8 mouse cellular contexts compared by ENCODE assay signal in genomic region chr10:80262169-80262568, GRCm38 (mm10). TPM values are rescaled to one million over a fixed set of nuclear protein-coding genes. Genes with fewer than 3 reads are reported as not detected.
DNase-seq lines count a peak whose midpoint lies in the region; ATAC-seq and TF ChIP-seq lines count a peak whose summit lies in the region.

No protein-coding gene starts in this region.

- intact Hi-C loops in heart, adult 2 months (cut with DNase I): loop anchor here (10.0 kb wide), 1 partner anchor 277 kb away; the partner anchor contains the start of genes Cnn2 and Tmem259
- intact Hi-C loops in heart, postnatal 10 days (cut with DNase I): no loop called here

- peak overlapping the region; percentile 88 for H3K4me2 ChIP-seq in neural tube, embryonic 12.5 days (replicated peaks)
- H3K4me2 ChIP-seq in limb, embryonic 12.5 days: peak overlapping the region; percentile 94

- 66% methylated on average over 12 of the region's 12 CpGs for WGBS in heart, adult 2 months
- WGBS in neural tube, embryonic 12.5 days: 79% methylated on average over 12 of the region's 12 CpGs
- WGBS in limb, embryonic 12.5 days: 77% methylated on average over 12 of the region's 12 CpGs

- peaks cover 7% of the 10 kb centered on the region for H3K4me1 ChIP-seq in heart, adult 2 months (ENCODE audit: control insufficient read depth, insufficient read depth, low read length)
- H3K4me1 ChIP-seq in neural tube, embryonic 12.5 days: peaks cover 50% of the 10 kb centered on the region
- H3K4me1 ChIP-seq in limb, embryonic 12.5 days (replicated peaks): peaks cover 42% of the 10 kb centered on the region

- H3K27ac ChIP-seq in heart, adult 2 months: peak overlapping the region; percentile 98
- no peak overlapping the region for H3K27ac ChIP-seq in neural tube, embryonic 12.5 days
- H3K27ac ChIP-seq in limb, embryonic 12.5 days: peak overlapping the region; percentile 96

- H3K4me3 ChIP-seq in heart, adult 2 months: peak overlapping the region; percentile 75
- no peak overlapping the region for H3K4me3 ChIP-seq in neural tube, embryonic 12.5 days
- H3K4me3 ChIP-seq in limb, embryonic 12.5 days (replicated peaks): peak overlapping the region; percentile 52

- ATAC-seq in neural tube, embryonic 12.5 days (ENCODE audit: low FRiP score, low read depth): no peak
- no peak for ATAC-seq in limb, embryonic 12.5 days (ENCODE audit: insufficient number of reproducible peaks, insufficient read depth, low FRiP score, low TSS enrichment, low read depth)

- TF ChIP-seq CTCF in heart, adult 2 months (IDR thresholded peaks at IDR 0.05): no peak

- no peaks in the 10 kb centered on the region for H3K27me3 ChIP-seq in heart, adult 2 months (ENCODE audit: control insufficient read depth, insufficient read depth, low read length)
- H3K27me3 ChIP-seq in neural tube, embryonic 12.5 days (replicated peaks): no peaks in the 10 kb centered on the region
- no peaks in the 10 kb centered on the region for H3K27me3 ChIP-seq in limb, embryonic 12.5 days

- no peak for TF ChIP-seq POLR2A in heart, adult 2 months (IDR thresholded peaks at IDR 0.05; ENCODE audit: insufficient read depth, low read depth, low read length)

- H3K9me3 ChIP-seq in neural tube, embryonic 12.5 days: no peaks in the 10 kb centered on the region
- no peaks in the 10 kb centered on the region for H3K9me3 ChIP-seq in limb, embryonic 12.5 days

- peaks cover 5% of the 10 kb centered on the region for H3K36me3 ChIP-seq in heart, adult 2 months (ENCODE audit: control insufficient read depth, insufficient read depth, low read length)
- peaks cover 20% of the 10 kb centered on the region for H3K36me3 ChIP-seq in neural tube, embryonic 12.5 days
- peaks cover 21% of the 10 kb centered on the region for H3K36me3 ChIP-seq in limb, embryonic 12.5 days

- no peak for TF ChIP-seq EP300 in heart, adult 2 months (IDR thresholded peaks at IDR 0.05; ENCODE audit: insufficient read depth, low read depth, low read length)

- no peaks in the 10 kb centered on the region for H3K79me2 ChIP-seq in heart, adult 2 months (replicated peaks; ENCODE audit: control insufficient read depth, insufficient read depth, low read length)

- DNase-seq in heart, adult 2 months: no peak
- no peak for DNase-seq in heart, postnatal 10 days
- no peak for DNase-seq in neural tube, embryonic 10.5 days (ENCODE audit: extremely low spot score, low spot score)
- DNase-seq in c-Kit-positive CD71-positive TER-119-positive erythroid progenitor cells, embryonic 14.5 days (ENCODE audit: low spot score): no peak
- no peak for DNase-seq in urinary bladder, postnatal 25 days (ENCODE audit: low spot score)
- DNase-seq in kidney, adult 18-20 months: no peak

- no peak overlapping the region for H3K9ac ChIP-seq in heart, adult 2 months (ENCODE audit: low read depth, low read length)
- no peak overlapping the region for H3K9ac ChIP-seq in neural tube, embryonic 12.5 days
- H3K9ac ChIP-seq in limb, embryonic 12.5 days (replicated peaks): no peak overlapping the region

RNA-seq across cellular contexts. Expression of gene Dazap1, which starts 0.9 kb away (rescaled TPM):
- 10 to 100 TPM; 56.4 to 57.9 TPM for total RNA-seq in heart, adult 2 months (2021)
- 37.6 and 41.0 TPM in 2 replicates for polyA plus RNA-seq in heart, adult 2 months (2012; rRNA removed)
- total RNA-seq in heart, postnatal 10 days (2021): 10 to 100 TPM; 86.4 to 95.4 TPM
- 66.6 TPM in 2 replicates for polyA plus RNA-seq in neural tube, embryonic 12.5 days (2016; fragmentation: Nextera tagmentation; extraction: Ambion mirVana)
- 69.1 and 71.0 TPM in 2 replicates for polyA plus RNA-seq in limb, embryonic 12.5 days (2016; fragmentation: Nextera tagmentation; extraction: Ambion mirVana)

RNA-seq across cellular contexts. Expression of gene Gamt, which starts 1.4 kb away (rescaled TPM):
- total RNA-seq in heart, adult 2 months (2021): 1 to 10 TPM; 8.3 to 8.4 TPM
- polyA plus RNA-seq in heart, adult 2 months (2012; rRNA removed): 8.0 and 11.0 TPM in 2 replicates
- 10 to 100 TPM; 19.3 to 21.3 TPM for total RNA-seq in heart, postnatal 10 days (2021)
- polyA plus RNA-seq in neural tube, embryonic 12.5 days (2016; fragmentation: Nextera tagmentation; extraction: Ambion mirVana): 37.9 and 38.6 TPM in 2 replicates
- polyA plus RNA-seq in limb, embryonic 12.5 days (2016; fragmentation: Nextera tagmentation; extraction: Ambion mirVana): 30.7 and 31.9 TPM in 2 replicates

RNA-seq across cellular contexts. Expression of gene Ndufs7, which starts 13.2 kb away (rescaled TPM):
- 1,000 to 10,000 TPM in 1 of 2 experiments, 100 to 1,000 TPM in 1; 943 to 1,108 TPM for total RNA-seq in heart, adult 2 months (2021)
- 1,263 and 1,990 TPM in 2 replicates for polyA plus RNA-seq in heart, adult 2 months (2012; rRNA removed)
- total RNA-seq in heart, postnatal 10 days (2021): 100 to 1,000 TPM; 609 to 639 TPM
- polyA plus RNA-seq in neural tube, embryonic 12.5 days (2016; fragmentation: Nextera tagmentation; extraction: Ambion mirVana): 214 and 227 TPM in 2 replicates
- polyA plus RNA-seq in limb, embryonic 12.5 days (2016; fragmentation: Nextera tagmentation; extraction: Ambion mirVana): 258 and 278 TPM in 2 replicates

RNA-seq across cellular contexts. Expression of gene Rps15, which starts 30.1 kb away (rescaled TPM):
- total RNA-seq in heart, adult 2 months (2021): 100 to 1,000 TPM; 748 to 861 TPM
- 880 and 1,041 TPM in 2 replicates for polyA plus RNA-seq in heart, adult 2 months (2012; rRNA removed)
- total RNA-seq in heart, postnatal 10 days (2021): 100 to 1,000 TPM; 859 to 871 TPM
- polyA plus RNA-seq in neural tube, embryonic 12.5 days (2016; fragmentation: Nextera tagmentation; extraction: Ambion mirVana): 643 and 654 TPM in 2 replicates
- 926 and 930 TPM in 2 replicates for polyA plus RNA-seq in limb, embryonic 12.5 days (2016; fragmentation: Nextera tagmentation; extraction: Ambion mirVana)

RNA-seq across cellular contexts. Expression of gene Apc2, which starts 33.6 kb away (rescaled TPM):
- total RNA-seq in heart, adult 2 months (2021): 1 to 10 TPM; 2.3 to 2.6 TPM
- 2.4 and 2.7 TPM in 2 replicates for polyA plus RNA-seq in heart, adult 2 months (2012; rRNA removed)
- 1 to 10 TPM; 4.7 to 5.0 TPM for total RNA-seq in heart, postnatal 10 days (2021)
- polyA plus RNA-seq in neural tube, embryonic 12.5 days (2016; fragmentation: Nextera tagmentation; extraction: Ambion mirVana): 160 and 175 TPM in 2 replicates
- 4.7 and 5.3 TPM in 2 replicates for polyA plus RNA-seq in limb, embryonic 12.5 days (2016; fragmentation: Nextera tagmentation; extraction: Ambion mirVana)
